Mouse (Mus musculus) adrenal gland, adult 8-10 months (tissue): ENCODE data around the gene Hdac9. TPM values are rescaled to one million over a fixed set of nuclear protein-coding genes. Genes with fewer than 3 reads are reported as not detected.

Experiments used
- DNase-seq: peaks from one replicate; pipeline ENCODE4 v3.0.0; 2022
- total RNA-seq, 4 experiments: library from RNA; stranded (reverse); gene quantifications; 2 replicates each; pipeline ENCODE4 v1.2.4; 2022

Gene Hdac9
- total RNA-seq, 4 experiments from 2014 or later: 0.96 to 2.8 (median 1.9) TPM

DNA sequence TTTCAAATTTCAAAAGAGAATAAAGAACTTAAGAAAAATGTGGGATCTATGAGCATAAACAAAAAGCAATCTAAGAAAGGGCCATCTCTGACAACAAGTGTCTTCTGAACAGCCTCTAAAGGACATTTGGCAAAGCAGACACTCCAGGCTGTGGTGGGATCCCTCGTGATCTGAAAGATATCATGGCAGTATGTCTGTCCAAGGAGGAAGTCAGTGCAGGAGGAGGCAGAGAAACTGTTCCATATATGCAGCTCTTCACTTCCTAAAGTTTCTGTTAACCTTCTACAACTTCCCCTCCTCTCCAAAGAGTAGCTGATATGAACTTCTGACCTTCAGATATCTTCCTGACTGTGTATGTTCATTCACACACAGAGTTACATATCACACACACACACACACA, 220.2 kb downstream of the Hdac9 start:
- no peak for DNase-seq

GRCm38 (mm10) chr12:34688941-34689340, 228.0 kb downstream of the Hdac9 start:
- no peak for DNase-seq

- DNase-seq: no peak
Observed at GRCm38 (mm10) chr12:34683375-34683774, 233.5 kb downstream of the Hdac9 start.

DNA sequence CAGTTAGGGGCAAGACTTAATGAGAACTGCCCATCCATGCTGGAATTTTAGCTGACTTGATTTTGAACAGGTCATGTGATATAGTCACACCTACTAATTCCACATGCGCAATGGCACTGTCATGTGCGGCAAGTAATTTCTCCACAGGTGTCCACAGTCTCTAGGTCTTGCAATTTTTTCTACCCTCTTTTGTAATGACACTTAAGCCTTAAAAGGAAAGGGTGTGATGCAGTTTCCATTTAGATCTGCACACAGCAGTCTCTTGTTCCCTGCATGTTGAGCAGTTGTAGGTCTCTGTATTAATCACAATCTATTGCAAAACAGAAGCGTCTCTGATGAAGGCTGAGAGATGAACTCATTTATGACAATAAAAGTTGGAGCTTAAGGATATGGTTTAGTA, 234.2 kb downstream of the Hdac9 start:
- DNase-seq: no peak

GRCm38 (mm10) chr12:34680576-34680975, 236.3 kb downstream of the Hdac9 start:
- DNase-seq: no peak

- no peak for DNase-seq
Observed at GRCm38 (mm10) chr12:34677110-34677509, 239.8 kb downstream of the Hdac9 start.

- no peak for DNase-seq
Observed at GRCm38 (mm10) chr12:34674235-34674634, 242.7 kb downstream of the Hdac9 start.

DNA sequence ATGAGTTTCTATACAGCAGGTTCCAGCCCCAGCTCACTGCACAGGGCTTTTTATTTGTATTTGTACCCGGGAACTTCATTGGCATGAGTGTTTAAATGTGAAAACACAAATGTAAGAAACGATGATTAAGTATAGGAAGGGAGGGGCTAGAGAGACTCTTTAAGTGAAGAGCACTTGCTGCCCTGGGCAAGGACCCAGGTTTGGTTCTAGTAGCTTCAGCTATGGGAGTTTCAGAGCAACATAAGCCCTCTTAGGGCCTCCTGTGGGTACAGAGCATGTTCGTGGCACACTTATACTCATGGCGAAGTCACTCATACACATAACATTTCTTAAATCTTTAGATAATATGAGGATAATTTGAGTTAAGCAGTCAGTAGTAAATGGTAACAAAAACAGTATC, 243.4 kb downstream of the Hdac9 start:
- DNase-seq: no peak

GRCm38 (mm10) chr12:34664758-34665157, 252.1 kb downstream of the Hdac9 start:
- peak; percentile 43 for DNase-seq

- no peak for DNase-seq
Observed at GRCm38 (mm10) chr12:34661378-34661777, 255.5 kb downstream of the Hdac9 start.

GRCm38 (mm10) chr12:34660027-34660426, 256.9 kb downstream of the Hdac9 start:
- DNase-seq: no peak

DNA sequence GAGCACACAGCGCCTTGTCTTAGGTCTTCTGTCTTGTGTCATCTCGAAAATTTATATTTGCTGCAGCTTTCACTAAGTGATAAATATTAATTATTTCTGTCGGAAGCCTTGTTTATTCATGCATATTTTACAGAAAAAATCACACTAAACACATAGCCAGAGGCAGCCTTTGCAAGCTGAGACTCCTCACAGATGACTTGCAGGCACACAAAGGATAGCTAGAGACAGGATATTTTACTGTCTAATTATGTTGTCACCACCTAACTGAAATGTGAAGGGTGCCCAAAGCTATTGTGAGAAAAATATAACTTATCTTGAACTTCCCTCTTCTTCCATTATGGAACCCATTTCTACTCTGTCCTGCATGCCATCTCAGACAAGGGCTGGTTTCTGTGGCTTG, 258.3 kb downstream of the Hdac9 start:
- no peak for DNase-seq

- no peak for DNase-seq
Observed at GRCm38 (mm10) chr12:34658119-34658518, 258.8 kb downstream of the Hdac9 start.

DNA sequence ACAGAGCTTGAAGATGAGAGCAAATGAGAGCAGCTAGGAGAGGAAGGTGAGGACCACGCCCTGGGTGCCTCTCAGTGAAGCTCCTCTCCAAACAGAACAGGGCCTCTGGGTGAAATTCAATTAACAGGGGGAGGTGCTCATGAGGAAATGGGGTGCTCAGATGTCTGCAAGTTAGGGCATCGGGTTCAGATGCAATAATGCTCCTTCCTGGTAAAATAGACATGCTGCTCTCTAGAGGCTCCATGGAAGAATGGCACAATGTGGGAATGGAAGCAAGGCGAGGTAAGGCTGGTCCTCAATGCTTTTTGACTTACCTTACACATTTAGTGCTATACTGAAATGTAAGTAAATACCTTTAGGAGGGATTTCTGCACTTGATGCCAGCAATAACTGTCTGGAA, 263.3 kb downstream of the Hdac9 start:
- no peak for DNase-seq

GRCm38 (mm10) chr12:34648753-34649152, 268.1 kb downstream of the Hdac9 start:
- DNase-seq: no peak

- DNase-seq: no peak
Observed at GRCm38 (mm10) chr12:34641705-34642259, 275.1 kb downstream of the Hdac9 start.

- no peak for DNase-seq
Observed at GRCm38 (mm10) chr12:34637238-34638124, 279.4 kb downstream of the Hdac9 start.

DNA sequence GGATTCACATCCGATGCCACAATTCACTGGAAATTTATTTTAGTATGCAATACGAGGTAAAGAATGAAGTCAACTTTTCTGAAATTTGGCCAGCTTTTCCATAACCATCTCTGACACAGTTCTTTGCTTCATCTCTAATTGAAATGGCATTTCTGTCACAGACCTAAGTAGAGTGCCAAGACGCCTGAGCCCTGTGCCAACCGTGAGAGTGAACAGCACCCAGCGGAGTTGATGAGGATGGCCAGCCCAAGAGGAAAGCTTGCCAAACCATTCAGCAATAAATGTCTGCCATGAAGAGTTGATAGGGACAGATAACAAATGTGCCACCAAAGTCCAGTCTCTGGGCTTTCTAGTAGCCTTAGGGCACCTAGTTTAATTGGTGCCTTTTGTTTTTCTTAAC, 297.8 kb downstream of the Hdac9 start:
- no peak for DNase-seq

DNA sequence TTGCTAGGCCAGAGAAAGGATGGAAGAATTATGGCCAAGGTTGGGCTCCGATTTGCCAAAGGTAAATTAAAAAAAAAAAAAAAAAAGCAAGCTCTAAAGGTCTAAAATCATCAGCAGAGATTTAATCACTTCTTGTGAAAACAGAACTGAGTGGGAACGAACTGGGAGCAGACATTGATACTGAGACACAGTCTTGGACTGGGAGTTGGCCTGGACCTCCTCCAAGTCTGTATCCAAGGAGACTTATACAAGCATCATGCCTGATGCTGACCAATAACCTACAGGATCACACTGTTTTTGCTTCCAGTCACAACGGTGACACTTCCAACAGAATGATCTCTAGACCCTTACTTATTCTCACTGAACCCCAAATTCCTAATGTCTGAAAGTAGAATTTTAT, 298.6 kb downstream of the Hdac9 start:
- DNase-seq: no peak

DNA sequence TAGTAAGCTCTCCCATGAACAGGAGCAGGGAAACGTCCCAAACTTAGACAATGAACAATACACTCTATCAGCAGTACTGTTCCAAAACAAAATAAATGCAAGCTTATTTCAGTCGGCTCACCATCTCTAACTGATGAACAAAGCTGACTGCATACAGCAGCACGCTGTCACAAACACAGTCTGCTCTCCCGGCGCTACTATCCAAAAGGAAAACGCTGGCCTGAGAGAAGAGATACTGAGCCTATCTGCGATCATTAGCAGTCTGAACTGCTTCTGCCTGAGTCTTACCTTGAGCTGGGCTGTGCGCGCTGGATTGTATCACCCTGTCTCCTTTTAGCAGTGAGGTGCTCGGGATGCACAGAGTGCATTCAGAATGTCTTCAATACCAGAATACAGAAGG, 299.1 kb downstream of the Hdac9 start:
- no peak for DNase-seq

GRCm38 (mm10) chr12:34614796-34615195, 302.1 kb downstream of the Hdac9 start:
- no peak for DNase-seq

GRCm38 (mm10) chr12:34612511-34612910, 304.4 kb downstream of the Hdac9 start:
- DNase-seq: no peak

DNA sequence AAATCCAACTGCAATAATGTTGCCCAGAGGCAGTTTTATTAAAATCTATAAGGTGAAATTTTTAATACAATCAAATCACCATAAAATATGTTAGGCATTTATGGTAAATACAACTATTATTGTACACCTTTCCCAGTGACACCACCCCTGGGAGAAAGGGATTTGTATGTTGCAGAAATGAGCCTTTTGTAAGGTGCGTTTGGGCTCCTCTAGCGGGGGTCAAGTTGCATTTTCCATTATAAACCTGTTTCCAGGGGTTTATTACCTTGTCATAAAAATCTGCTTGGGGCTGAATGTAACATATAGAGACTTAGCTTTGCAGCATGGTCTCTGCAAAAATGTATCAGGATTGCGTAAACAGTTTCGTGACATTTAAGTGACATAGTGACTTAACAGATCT, 312.4 kb downstream of the Hdac9 start:
- DNase-seq: no peak

GRCm38 (mm10) chr12:34594167-34594793, 322.6 kb downstream of the Hdac9 start:
- DNase-seq: no peak
